Mouse (Mus musculus): ENCODE measurements around the gene Hspb8. TPM values are rescaled to one million over a fixed set of nuclear protein-coding genes. Genes with fewer than 3 reads are reported as not detected.

The Hspb8 gene
- polyA plus RNA-seq (2015; fragmentation: Nextera tagmentation; extraction: Ambion mirVana), result 7.2 and 7.6 TPM in 2 replicates

DNA sequence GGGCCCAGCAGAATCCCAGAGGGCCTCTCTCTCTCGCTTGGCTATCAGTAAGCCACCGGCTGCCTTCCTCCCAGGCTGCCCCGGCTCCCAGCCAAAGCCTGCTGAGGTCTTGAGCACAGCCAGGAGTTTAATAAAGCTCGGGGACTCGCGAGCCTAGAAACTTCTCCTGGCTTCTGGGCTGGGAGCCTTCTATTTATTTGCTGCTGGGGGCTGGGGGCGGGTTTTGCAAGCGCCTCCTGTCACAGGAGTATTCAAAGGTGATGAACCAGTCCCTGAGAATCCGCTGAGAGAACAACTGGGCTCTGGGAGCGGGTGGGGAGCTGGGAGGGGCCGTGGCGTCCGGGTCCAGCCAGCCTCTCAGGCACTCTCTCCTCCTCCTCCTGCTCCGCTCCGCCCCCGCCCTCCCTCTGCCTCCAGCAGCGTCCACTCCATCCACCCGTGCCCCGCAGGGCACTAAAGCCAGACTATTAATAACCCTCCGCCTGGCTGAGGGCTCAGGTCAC lies at the start of gene Hspb8:
Gene Hspb8, minus strand, starts transcription at position 166 of the 503 bp plus-strand sequence.
- Histone ChIP-seq H3K27ac (replicated peaks) (no peak within 1 kb of the TSS), H3K9ac (peak within 1 kb of the TSS; percentile 58), H3K4me2 (peak within 1 kb of the TSS; percentile 54), H3K4me3 (peak within 1 kb of the TSS; percentile 22), H3K36me3 (no peaks in the 10 kb centered on the region), H3K27me3 (peaks cover 28% of the 10 kb centered on the region), H3K4me1 (replicated peaks) (peaks cover 38% of the 10 kb centered on the region), H3K9me3 (no peaks in the 10 kb centered on the region)
- 0% methylated on average over 19 of the region's 20 CpGs for WGBS
- no peak for ATAC-seq (ENCODE audit: low read depth)

DNA sequence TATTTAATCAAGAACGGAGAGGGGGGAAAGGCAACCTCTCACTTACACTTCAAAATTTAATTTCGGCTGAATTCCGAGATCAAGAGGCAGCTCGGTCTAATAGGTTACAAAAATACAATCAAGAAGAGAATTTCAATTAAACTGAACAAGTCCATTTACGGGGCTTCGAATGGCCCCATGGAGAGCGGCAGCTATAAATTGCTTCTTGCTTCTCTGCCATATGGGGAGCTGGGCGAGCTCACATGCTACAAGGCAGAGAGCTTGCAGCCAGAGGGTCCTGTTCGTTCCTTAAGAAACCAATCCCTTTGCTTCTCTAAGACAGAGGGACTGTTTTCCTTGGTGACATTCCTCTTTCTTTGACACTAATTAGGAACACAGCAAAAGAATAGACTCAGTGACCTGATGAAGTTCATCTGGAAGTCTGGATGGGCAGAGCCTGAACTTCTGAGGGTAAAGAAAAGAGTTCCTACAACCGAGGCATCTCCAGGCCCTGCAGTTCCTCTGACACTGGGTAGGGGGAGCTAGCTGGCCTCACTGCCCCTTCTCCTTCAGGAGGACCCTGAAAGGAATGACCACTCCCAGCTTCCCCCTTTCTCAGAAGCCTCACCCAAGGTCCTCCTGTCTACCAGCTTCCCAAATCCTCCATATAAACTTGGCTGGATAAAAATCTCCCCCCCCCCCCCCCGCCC lies 38.8 kb upstream of the Hspb8 start:
- peaks cover 48% of the 10 kb centered on the region for H3K4me1 ChIP-seq (replicated peaks)
- no peak overlapping the region for H3K4me3 ChIP-seq
- H3K27ac ChIP-seq (replicated peaks), result peak overlapping the region; percentile 90
- H3K9me3 ChIP-seq, result peaks cover 21% of the 10 kb centered on the region
- no peak overlapping the region for H3K9ac ChIP-seq
- H3K27me3 ChIP-seq, result no peaks in the 10 kb centered on the region
- WGBS, result 16% methylated on average over 11 of the region's 11 CpGs
- peak; percentile 81 for ATAC-seq (ENCODE audit: low read depth)
- peaks cover 44% of the 10 kb centered on the region for H3K36me3 ChIP-seq
- H3K4me2 ChIP-seq, result no peak overlapping the region

GRCm38 (mm10) chr5:116459970-116460369 lies 37.3 kb upstream of the Hspb8 start:
- peaks cover 32% of the 10 kb centered on the region for H3K36me3 ChIP-seq
- no peak overlapping the region for H3K9ac ChIP-seq
- H3K27ac ChIP-seq (replicated peaks), result peak overlapping the region; percentile 90
- H3K4me3 ChIP-seq, result no peak overlapping the region
- no peak overlapping the region for H3K4me2 ChIP-seq
- no peak; the same call in 1 of the 2 replicates for ATAC-seq (ENCODE audit: low read depth)
- 34% methylated on average over 2 of the region's 2 CpGs for WGBS
- H3K4me1 ChIP-seq (replicated peaks), result peaks cover 49% of the 10 kb centered on the region
- no peaks in the 10 kb centered on the region for H3K27me3 ChIP-seq
- H3K9me3 ChIP-seq, result peaks cover 6% of the 10 kb centered on the region; the same call in 1 of the 2 replicates

DNA sequence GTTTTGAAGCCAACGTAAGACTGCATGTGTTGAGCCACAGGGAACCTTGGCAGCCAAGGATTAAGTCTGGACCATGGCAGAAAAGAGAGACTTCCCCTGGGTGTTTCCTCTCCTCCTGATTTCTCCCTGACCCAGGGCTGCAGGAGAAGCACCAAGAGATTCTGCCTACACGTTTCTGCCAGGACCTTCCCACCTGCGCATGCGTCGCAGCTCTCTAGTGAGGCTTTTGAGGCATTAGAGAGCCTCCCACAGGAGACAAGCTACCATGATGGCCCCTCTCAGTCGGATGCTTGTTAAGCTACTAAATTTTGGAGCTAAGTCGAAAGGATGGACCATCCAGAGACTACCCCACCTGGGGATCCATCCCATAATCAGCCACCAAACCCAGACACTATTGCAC lies 35.1 kb upstream of the Hspb8 start:
- no peak for ATAC-seq (ENCODE audit: low read depth)
- peak overlapping the region; percentile 38; the same call in 1 of the 2 replicates for H3K27ac ChIP-seq (replicated peaks)
- 67% methylated on average over 7 of the region's 7 CpGs for WGBS

GRCm38 (mm10) chr5:116456796-116457515 lies 34.3 kb upstream of the Hspb8 start:
- ATAC-seq (ENCODE audit: low read depth), result no peak
- peak overlapping the region; percentile 39; the same call in 1 of the 2 replicates for H3K27ac ChIP-seq (replicated peaks)

More for the DNA sequence above, 35.1 kb upstream of the Hspb8 start:
- H3K9ac ChIP-seq, result no peak overlapping the region
- H3K4me2 ChIP-seq, result no peak overlapping the region
- no peaks in the 10 kb centered on the region for H3K27me3 ChIP-seq
- 0 out of 2 replicates have a peak, but pooled peaks cover 18% of the 10 kb centered on the region for H3K36me3 ChIP-seq
- H3K9me3 ChIP-seq, result no peaks in the 10 kb centered on the region
- no peak overlapping the region for H3K4me3 ChIP-seq
- peaks cover 56% of the 10 kb centered on the region for H3K4me1 ChIP-seq (replicated peaks)

GRCm38 (mm10) chr5:116453401-116453851 lies 30.8 kb upstream of the Hspb8 start:
- 4% methylated on average over 27 of the region's 27 CpGs for WGBS
- Histone ChIP-seq H3K27me3 (no peaks in the 10 kb centered on the region), H3K9ac (no peak overlapping the region), H3K4me3 (0 out of 2 replicates have a peak overlapping the region, but pooled peaks have one; percentile 4), H3K36me3 (peaks cover 33% of the 10 kb centered on the region), H3K9me3 (no peaks in the 10 kb centered on the region), H3K4me2 (peak overlapping the region; percentile 40), H3K27ac (replicated peaks) (no peak overlapping the region), H3K4me1 (replicated peaks) (peaks cover 28% of the 10 kb centered on the region)
- no peak for ATAC-seq (ENCODE audit: low read depth)

More at GRCm38 (mm10) chr5:116456796-116457515, 34.3 kb upstream of the Hspb8 start:
- H3K9ac ChIP-seq, result no peak overlapping the region
- 23% methylated on average over 10 of the region's 10 CpGs for WGBS
- H3K36me3 ChIP-seq, result peaks cover 22% of the 10 kb centered on the region
- H3K4me2 ChIP-seq, result no peak overlapping the region
- no peaks in the 10 kb centered on the region for H3K9me3 ChIP-seq
- H3K4me3 ChIP-seq, result no peak overlapping the region
- H3K4me1 ChIP-seq (replicated peaks), result peaks cover 51% of the 10 kb centered on the region
- no peaks in the 10 kb centered on the region for H3K27me3 ChIP-seq

- Histone ChIP-seq H3K4me3 (no peak overlapping the region), H3K36me3 (peaks cover 41% of the 10 kb centered on the region), H3K27me3 (no peaks in the 10 kb centered on the region), H3K9me3 (no peaks in the 10 kb centered on the region), H3K9ac (no peak overlapping the region), H3K4me2 (no peak overlapping the region), H3K4me1 (replicated peaks) (peaks cover 17% of the 10 kb centered on the region), H3K27ac (replicated peaks) (no peak overlapping the region)
- WGBS, result 85% methylated on average over 8 of the region's 8 CpGs
- ATAC-seq (ENCODE audit: low read depth), result no peak
Measured at GRCm38 (mm10) chr5:116450901-116451300, 28.2 kb upstream of the Hspb8 start.

GRCm38 (mm10) chr5:116449522-116450225 lies 27.0 kb upstream of the Hspb8 start:
- Histone ChIP-seq H3K9ac (no peak overlapping the region), H3K9me3 (no peaks in the 10 kb centered on the region), H3K27ac (replicated peaks) (no peak overlapping the region), H3K4me3 (no peak overlapping the region), H3K36me3 (peaks cover 45% of the 10 kb centered on the region), H3K4me2 (no peak overlapping the region), H3K27me3 (no peaks in the 10 kb centered on the region), H3K4me1 (replicated peaks) (peaks cover 17% of the 10 kb centered on the region)
- no peak for ATAC-seq (ENCODE audit: low read depth)
- 65% methylated on average over 8 of the region's 8 CpGs for WGBS

DNA sequence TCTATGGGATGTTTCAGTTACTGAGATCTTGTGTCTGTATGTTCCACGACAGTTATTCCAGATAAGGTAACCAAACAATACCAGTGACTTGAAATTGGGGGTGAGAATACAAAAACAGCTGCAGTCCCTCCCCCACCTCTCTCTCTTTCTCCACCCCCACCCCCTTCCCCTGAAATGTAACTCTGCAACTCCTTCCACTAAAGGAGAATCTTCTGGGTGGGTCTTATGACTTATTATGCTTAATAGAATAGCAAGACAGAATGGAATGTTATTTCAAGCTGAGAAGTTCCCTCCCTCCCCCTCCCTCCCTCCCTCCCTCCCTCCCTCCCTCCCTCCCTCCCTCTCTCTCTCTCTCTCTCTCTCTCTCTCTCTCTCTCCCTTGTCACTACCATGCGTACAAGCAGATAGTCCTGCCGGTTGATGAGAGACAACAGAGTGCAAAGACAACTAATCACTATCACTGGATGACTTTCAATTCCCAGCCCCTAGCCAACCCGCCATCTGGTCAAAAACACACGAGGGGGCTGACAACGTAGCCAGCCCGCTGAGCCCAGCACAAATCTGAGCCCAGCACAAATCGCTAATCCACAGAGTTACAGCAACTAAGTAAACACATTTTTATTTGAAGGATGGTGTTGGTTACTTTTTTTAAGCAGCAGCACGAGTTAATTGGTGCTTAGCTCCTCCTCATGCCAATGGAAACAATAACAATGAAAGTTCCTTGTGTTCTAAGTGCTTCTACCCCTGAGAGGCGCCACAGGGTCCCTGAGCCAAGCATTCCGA lies 25.9 kb upstream of the Hspb8 start:
- 0 out of 2 replicates have a peak overlapping the region, but pooled peaks have one; percentile 18 for H3K27ac ChIP-seq (replicated peaks)
- peaks cover 56% of the 10 kb centered on the region for H3K36me3 ChIP-seq
- no peaks in the 10 kb centered on the region for H3K27me3 ChIP-seq
- 8% methylated on average over 10 of the region's 11 CpGs for WGBS
- H3K9me3 ChIP-seq, result no peaks in the 10 kb centered on the region
- peaks cover 19% of the 10 kb centered on the region for H3K4me1 ChIP-seq (replicated peaks)
- no peak overlapping the region for H3K9ac ChIP-seq
- H3K4me3 ChIP-seq, result no peak overlapping the region
- H3K4me2 ChIP-seq, result no peak overlapping the region
- ATAC-seq (ENCODE audit: low read depth), result no peak

- Histone ChIP-seq H3K27me3 (no peaks in the 10 kb centered on the region), H3K9me3 (no peaks in the 10 kb centered on the region), H3K4me1 (replicated peaks) (peaks cover 21% of the 10 kb centered on the region), H3K27ac (replicated peaks) (no peak overlapping the region), H3K36me3 (peaks cover 56% of the 10 kb centered on the region), H3K9ac (no peak overlapping the region), H3K4me2 (no peak overlapping the region), H3K4me3 (no peak overlapping the region)
- no peak for ATAC-seq (ENCODE audit: low read depth)
- 45% methylated on average over 11 of the region's 11 CpGs for WGBS
Measured at GRCm38 (mm10) chr5:116447821-116448350, 25.2 kb upstream of the Hspb8 start.

GRCm38 (mm10) chr5:116446552-116446951 lies 23.9 kb upstream of the Hspb8 start:
- Histone ChIP-seq H3K9me3 (no peaks in the 10 kb centered on the region), H3K4me2 (no peak overlapping the region), H3K27ac (replicated peaks) (no peak overlapping the region), H3K27me3 (no peaks in the 10 kb centered on the region), H3K9ac (no peak overlapping the region), H3K36me3 (peaks cover 55% of the 10 kb centered on the region), H3K4me3 (no peak overlapping the region), H3K4me1 (replicated peaks) (peaks cover 25% of the 10 kb centered on the region)
- ATAC-seq (ENCODE audit: low read depth), result no peak
- 55% methylated on average over 23 of the region's 23 CpGs for WGBS

Measured in neural tube, embryonic 13.5 days (tissue).